ENCODE assay signal across 8 mouse cellular contexts in the genomic region with DNA sequence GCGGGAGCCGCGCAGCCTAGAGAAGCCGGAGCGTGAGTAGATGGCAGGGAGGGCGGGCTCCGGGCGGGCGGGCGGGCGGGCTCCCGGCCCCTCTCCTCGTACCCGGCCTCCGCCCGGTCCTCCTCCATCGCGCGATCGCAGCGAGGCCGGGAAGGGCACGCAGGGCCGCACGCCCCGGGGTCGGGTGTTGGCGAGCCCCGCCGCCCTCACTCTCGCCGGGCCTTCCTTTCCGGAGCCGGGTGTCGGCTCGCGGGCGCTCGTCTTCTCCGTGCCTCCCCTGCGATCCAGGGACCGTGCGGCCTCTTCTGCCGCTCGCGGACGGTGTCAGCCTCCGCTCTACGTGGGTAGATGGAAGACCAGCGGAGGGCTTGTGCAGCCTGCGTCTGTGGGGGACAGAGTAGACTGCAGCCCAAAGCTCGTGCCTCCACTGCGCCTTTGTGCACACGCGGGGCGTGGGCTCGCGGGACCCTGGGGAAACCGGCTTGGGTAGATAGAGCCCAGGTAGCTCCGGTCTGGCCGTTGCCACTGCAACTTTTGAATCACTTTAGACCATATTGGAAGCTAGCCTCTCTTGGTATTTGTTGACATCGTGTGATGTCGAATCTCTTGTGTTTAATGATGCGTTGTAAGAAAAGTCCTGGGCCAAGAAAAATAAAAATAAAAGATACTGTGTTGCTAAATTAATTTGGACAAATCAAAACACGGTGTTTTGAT. TPM values are rescaled to one million over a fixed set of nuclear protein-coding genes. Genes with fewer than 3 reads are reported as not detected.
DNase-seq lines count a peak whose midpoint lies in the region; ATAC-seq and TF ChIP-seq lines count a peak whose summit lies in the region.

Pik3ca (plus strand) TSS at position 211 of the 714 bp plus-strand sequence.

- H3K27me3 ChIP-seq in hindbrain, embryonic 16.5 days (replicated peaks; ENCODE audit: control insufficient read depth, insufficient read depth, low read length), result no peaks in the 10 kb centered on the region
- H3K27me3 ChIP-seq in midbrain, embryonic 10.5 days (ENCODE audit: low read depth, poor library complexity, severe bottlenecking), result peaks cover 4% of the 10 kb centered on the region; the same call in 1 of the 2 replicates
- no peaks in the 10 kb centered on the region for H3K27me3 ChIP-seq in small intestine, adult 2 months (ENCODE audit: control insufficient read depth, insufficient read depth, low read length)

- no peaks in the 10 kb centered on the region for H3K36me3 ChIP-seq in hindbrain, embryonic 16.5 days (ENCODE audit: control insufficient read depth, insufficient read depth, low read length)
- no peaks in the 10 kb centered on the region for H3K36me3 ChIP-seq in midbrain, embryonic 10.5 days
- no peaks in the 10 kb centered on the region for H3K36me3 ChIP-seq in small intestine, adult 2 months (ENCODE audit: control insufficient read depth, insufficient read depth, low read length)

- ATAC-seq in common myeloid progenitor, adult 5-6 weeks (replicated peaks; ENCODE audit: low read depth, poor library complexity, severe bottlenecking), result peak; percentile 12
- ATAC-seq in hindbrain, embryonic 16.5 days, result peak; percentile 68

- DNase-seq in layer of hippocampus, adult 11-12 months (ENCODE audit: low spot score), result peak; percentile 38
- DNase-seq in layer of hippocampus, adult 9-10 months (ENCODE audit: low spot score), result no peak
- DNase-seq in gastrocnemius, adult 2 months, result peak; percentile 73
- DNase-seq in left cerebral cortex, postnatal 10 days (ENCODE audit: extremely low spot score in 1 of 2, low spot score in 2 of 2), result peak in 1 of 2 experiments; percentile 75
- DNase-seq in midbrain, embryonic 10.5 days (ENCODE audit: low spot score), result peak; percentile 76

- intact Hi-C loops in gastrocnemius, adult 2 months (cut with DNase I), result loop anchor here (5.0 kb wide), 1 partner anchor 115 kb away; the partner anchor contains the start of gene Zfp639
- intact Hi-C loops in left cerebral cortex, postnatal 10 days (cut with DNase I), result loop anchor here (10.0 kb wide), 1 partner anchor 117 kb away; the partner anchor contains the start of gene Zfp639

- H3K9ac ChIP-seq in hindbrain, embryonic 16.5 days (ENCODE audit: low read depth, low read length), result peak within 1 kb of the TSS; percentile 91

- 0 out of 2 replicates have a peak, but pooled peaks have one; percentile 19 for TF ChIP-seq POLR2A in small intestine, adult 2 months (IDR thresholded peaks at IDR 0.05; ENCODE audit: low read depth, low read length)

- TF ChIP-seq CTCF in gastrocnemius, adult 2 months (IDR thresholded peaks at IDR 0.05), result no peak
- TF ChIP-seq CTCF in small intestine, adult 2 months (IDR thresholded peaks at IDR 0.05; ENCODE audit: extremely low read depth, insufficient read length, insufficient replicate concordance, low read depth, low read length), result no peak

- H3K9me3 ChIP-seq in hindbrain, embryonic 16.5 days (ENCODE audit: control insufficient read depth, low read length), result no peaks in the 10 kb centered on the region
- no peaks in the 10 kb centered on the region for H3K9me3 ChIP-seq in midbrain, embryonic 10.5 days (replicated peaks)

- peak within 1 kb of the TSS; percentile 96 for H3K4me3 ChIP-seq in gastrocnemius, adult 2 months
- H3K4me3 ChIP-seq in hindbrain, embryonic 16.5 days (ENCODE audit: low read length), result peak within 1 kb of the TSS; percentile 95
- peak within 1 kb of the TSS; percentile 94 for H3K4me3 ChIP-seq in midbrain, embryonic 10.5 days
- H3K4me3 ChIP-seq in small intestine, adult 2 months (ENCODE audit: low read depth, low read length), result peak within 1 kb of the TSS; percentile 87

- under 1% methylated on average over 46 of the region's 65 CpGs for WGBS in hindbrain, embryonic 16.5 days
- under 1% methylated on average over 63 of the region's 65 CpGs for WGBS in midbrain, embryonic 10.5 days
- WGBS in small intestine, adult 2 months, result under 1% methylated on average over 62 of the region's 65 CpGs

- H3K27ac ChIP-seq in gastrocnemius, adult 2 months, result peak within 1 kb of the TSS; percentile 91
- H3K27ac ChIP-seq in hindbrain, embryonic 16.5 days (ENCODE audit: low read depth, low read length), result peak within 1 kb of the TSS; percentile 98
- peak within 1 kb of the TSS; percentile 94 for H3K27ac ChIP-seq in midbrain, embryonic 10.5 days (replicated peaks)
- H3K27ac ChIP-seq in small intestine, adult 2 months (ENCODE audit: insufficient read depth, low read depth, low read length), result peak within 1 kb of the TSS; percentile 91

- H3K4me1 ChIP-seq in hindbrain, embryonic 16.5 days (ENCODE audit: control insufficient read depth, insufficient read depth, low read depth, low read length), result peaks cover 20% of the 10 kb centered on the region
- H3K4me1 ChIP-seq in midbrain, embryonic 10.5 days, result peaks cover 33% of the 10 kb centered on the region
- H3K4me1 ChIP-seq in small intestine, adult 2 months (ENCODE audit: control insufficient read depth, insufficient read depth, insufficient read length, low read length), result peaks cover 9% of the 10 kb centered on the region

- peak within 1 kb of the TSS; percentile 77 for H3K4me2 ChIP-seq in hindbrain, embryonic 16.5 days (ENCODE audit: low read length)

RNA-seq across cellular contexts. Expression of gene Pik3ca, which starts in this region (rescaled TPM):
- 25.5 and 32.7 TPM in 2 replicates for total RNA-seq in common myeloid progenitor, adult 5-6 weeks (2017)
- 10 to 100 TPM; 40.1 to 63.3 TPM for total RNA-seq in gastrocnemius, adult 2 months (2021)
- polyA plus RNA-seq in hindbrain, embryonic 16.5 days (2015; fragmentation: Nextera tagmentation; extraction: Ambion mirVana), result 11.1 and 11.9 TPM in 2 replicates
- total RNA-seq in left cerebral cortex, postnatal 10 days (2021), result 10 to 100 TPM; 45.1 to 48.6 TPM
- 6.1 and 6.6 TPM in 2 replicates for polyA plus RNA-seq in midbrain, embryonic 10.5 days (2016; fragmentation: Nextera tagmentation; extraction: Ambion mirVana)
- polyA plus RNA-seq in small intestine, adult 2 months (2012; rRNA removed), result 0.96 and 2.1 TPM in 2 replicates
